Mouse (Mus musculus) spleen, embryonic (tissue): ENCODE data around the gene Diras1.

Experiments used
- CTCF ChIA-PET: fragments of 350-600 bp; sonication (Branson Sonifier 250); formaldehyde crosslinking; loops from one replicate; lab custom pipeline; 2022; lab: Charles Lee

The Diras1 gene

GRCm38 (mm10) chr10:80999362-81000196 is 25.9 kb downstream of the Diras1 start:
- CTCF ChIA-PET = interaction anchor here (0.7 to 1.2 kb wide), 4 partner anchors 35 to 100 kb away, joined by 3 to 6 read pairs (median 4); partner anchors contain the start of gene Lmnb2

DNA sequence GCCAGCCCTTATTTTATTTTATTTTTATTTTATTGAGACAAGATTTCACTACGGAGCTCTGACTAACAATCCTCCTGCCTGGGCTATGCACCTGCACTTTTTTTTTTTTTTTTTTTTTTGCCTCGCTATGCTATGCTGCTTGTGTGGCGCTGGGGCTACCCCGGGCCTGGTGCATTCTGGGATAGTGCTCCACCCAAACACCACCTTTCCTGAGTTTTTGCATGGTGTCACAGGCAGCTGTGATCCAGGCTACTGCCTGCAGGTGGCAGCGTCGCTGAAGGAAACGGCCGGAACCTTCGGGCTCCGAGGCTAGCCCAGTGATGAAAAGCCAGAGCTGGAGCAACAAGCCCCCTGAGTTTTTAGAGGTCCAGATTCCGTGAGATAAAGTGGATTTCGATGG is 26.7 kb downstream of the Diras1 start:
- CTCF ChIA-PET = interaction anchor here (0.6 to 1.2 kb wide), 7 partner anchors 36 to 893 kb away, joined by 3 to 6 read pairs (median 4); partner anchors contain the start of gene Lmnb2

- CTCF ChIA-PET = interaction anchor here (0.6 to 1.2 kb wide), 4 partner anchors 38 to 892 kb away, joined by 3 to 5 read pairs (median 3); no protein-coding TSS in a partner anchor
These were observed 27.4 kb downstream of the Diras1 start for GRCm38 (mm10) chr10:80998021-80998420.

DNA sequence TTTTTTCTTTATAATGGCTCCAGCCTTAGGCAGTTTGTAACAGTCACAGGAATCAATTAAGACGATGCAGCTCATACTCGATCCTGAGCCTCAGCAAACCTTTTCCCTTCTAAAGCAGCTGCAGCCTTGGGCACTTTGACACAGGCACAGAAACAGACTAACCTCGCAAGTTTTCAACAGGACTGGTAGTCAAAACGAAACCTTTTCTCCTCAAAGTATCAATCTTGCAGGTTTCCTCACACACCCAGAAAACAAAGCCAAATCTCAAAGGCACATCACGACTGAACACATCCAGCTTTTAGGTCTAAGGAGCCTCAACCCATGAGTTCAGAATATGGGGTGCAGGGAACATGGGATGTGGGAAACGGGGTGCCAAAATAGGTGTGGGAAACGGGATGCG is 28.1 kb downstream of the Diras1 start:
- CTCF ChIA-PET = interaction anchor here (1.2 kb wide), 1 partner anchor 64 kb away, joined by 3 read pairs; no protein-coding TSS in a partner anchor

- CTCF ChIA-PET = interaction anchor here (1.1 kb wide), 1 partner anchor 71 kb away, joined by 3 read pairs; no protein-coding TSS in a partner anchor
These were observed 29.0 kb downstream of the Diras1 start for GRCm38 (mm10) chr10:80996501-80996900.

DNA sequence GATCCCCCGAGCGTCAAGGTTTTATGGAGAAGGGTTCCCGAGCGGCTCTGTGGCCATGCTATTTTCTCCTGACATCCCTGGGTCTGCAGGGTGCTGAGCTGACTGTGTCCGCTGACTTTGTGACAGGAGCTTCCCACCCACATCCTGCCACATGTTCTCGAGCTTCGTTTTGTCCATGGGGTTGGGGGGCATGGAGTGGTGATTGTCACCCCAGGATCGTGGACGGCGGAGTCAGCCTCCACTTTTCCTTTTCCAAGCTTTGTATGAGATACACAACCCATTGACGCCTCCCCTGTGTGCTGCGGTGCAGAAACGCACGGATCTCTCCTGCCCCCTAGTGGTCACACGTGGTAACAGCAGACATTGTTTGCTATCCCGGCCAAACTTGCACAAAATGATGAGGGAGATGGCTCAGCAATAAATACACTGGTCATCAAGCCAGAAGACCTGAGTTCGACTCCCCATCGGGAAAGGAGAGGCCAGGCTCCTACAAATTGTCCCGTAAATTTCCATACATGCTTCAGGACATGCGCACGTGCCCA is 30.3 kb downstream of the Diras1 start:
- CTCF ChIA-PET = interaction anchor here (0.7 to 3.5 kb wide), 7 partner anchors 12 to 248 kb away, joined by 3 to 25 read pairs (median 3); partner anchors contain the start of gene Gadd45b

GRCm38 (mm10) chr10:80994621-80995020 is 30.8 kb downstream of the Diras1 start:
- CTCF ChIA-PET = interaction anchor here (0.7 to 3.5 kb wide), 7 partner anchors 12 to 247 kb away, joined by 3 to 25 read pairs (median 3); partner anchors contain the start of gene Gadd45b

DNA sequence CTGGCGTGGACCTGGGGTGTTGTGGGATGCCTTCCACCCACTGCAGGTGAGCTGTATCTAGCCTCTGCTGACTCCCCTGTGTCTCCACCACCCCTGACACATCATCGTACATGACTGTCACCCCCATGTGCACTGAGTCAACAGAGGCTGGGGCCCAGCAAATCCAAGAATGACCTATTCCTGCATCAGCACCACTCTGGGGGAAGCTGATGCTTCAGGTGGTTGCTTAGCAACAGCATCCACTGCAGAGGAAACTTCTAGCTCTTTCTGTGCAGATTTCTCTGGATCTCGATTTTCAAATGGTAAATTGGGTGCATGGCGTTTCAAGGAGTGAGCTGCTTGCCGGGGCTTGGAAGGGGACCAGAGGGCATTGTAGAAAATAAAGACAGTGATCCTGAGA is 32.2 kb downstream of the Diras1 start:
- CTCF ChIA-PET = interaction anchor here (0.5 to 3.5 kb wide), 3 partner anchors 21 to 72 kb away, joined by 3 to 25 read pairs (median 3); partner anchors contain the start of gene Gadd45b

DNA sequence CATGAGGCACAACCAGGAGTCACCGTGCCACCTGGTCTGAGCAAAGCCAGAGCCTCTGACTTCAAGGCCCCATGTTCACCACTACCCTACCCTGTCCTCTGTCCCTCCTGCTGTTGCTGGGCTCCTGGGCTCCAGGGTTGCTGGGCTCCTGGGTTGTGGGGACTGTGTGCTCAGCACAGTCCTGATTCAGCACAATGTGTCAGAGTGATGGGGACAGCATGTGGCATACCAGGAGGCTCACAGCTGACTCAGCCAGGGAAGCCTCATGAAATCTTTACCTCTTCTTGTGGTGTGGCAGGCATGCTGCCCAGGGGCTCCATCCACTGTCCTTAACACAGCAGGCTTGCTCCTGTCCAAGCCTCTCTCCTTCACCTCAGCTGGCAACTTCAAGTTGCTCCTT is 33.5 kb downstream of the Diras1 start:
- CTCF ChIA-PET = interaction anchor here (1.5 to 3.9 kb wide), 2 partner anchors 29 to 63 kb away, joined by 6 to 20 read pairs; partner anchors contain the start of gene Gadd45b

GRCm38 (mm10) chr10:80991007-80991406 is 34.5 kb downstream of the Diras1 start:
- CTCF ChIA-PET = interaction anchor here (0.6 to 3.9 kb wide), 6 partner anchors 21 to 617 kb away, joined by 3 to 20 read pairs (median 6); partner anchors contain the start of gene Gadd45b

DNA sequence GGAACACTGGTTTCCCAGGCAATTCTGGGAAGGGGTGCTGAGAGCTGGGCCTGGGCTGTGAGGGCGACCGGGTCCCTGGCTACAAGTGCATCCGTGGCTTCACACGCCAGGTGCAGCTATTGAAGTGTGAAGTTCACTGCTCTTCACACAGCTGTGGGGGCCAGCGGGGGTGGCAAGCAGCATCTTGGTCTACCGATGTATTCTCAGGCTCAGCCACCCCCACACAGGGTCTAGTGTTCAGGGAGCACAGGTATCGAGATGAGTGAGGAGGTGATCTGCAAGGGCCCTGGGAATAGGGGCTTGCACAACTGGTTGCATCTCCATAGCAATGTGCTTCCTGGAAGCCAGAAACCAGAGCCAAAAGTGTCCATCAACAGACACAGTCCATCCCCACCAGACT is 35.1 kb downstream of the Diras1 start:
- CTCF ChIA-PET = interaction anchor here (1.1 to 3.9 kb wide), 6 partner anchors 20 to 111 kb away, joined by 3 to 20 read pairs (median 6); partner anchors contain the start of gene Gadd45b

- CTCF ChIA-PET = interaction anchor here (1.1 to 3.9 kb wide), 3 partner anchors 58 to 110 kb away, joined by 6 to 20 read pairs (median 6); partner anchors contain the start of gene Gadd45b
These were observed 35.6 kb downstream of the Diras1 start for GRCm38 (mm10) chr10:80989854-80990253.

DNA sequence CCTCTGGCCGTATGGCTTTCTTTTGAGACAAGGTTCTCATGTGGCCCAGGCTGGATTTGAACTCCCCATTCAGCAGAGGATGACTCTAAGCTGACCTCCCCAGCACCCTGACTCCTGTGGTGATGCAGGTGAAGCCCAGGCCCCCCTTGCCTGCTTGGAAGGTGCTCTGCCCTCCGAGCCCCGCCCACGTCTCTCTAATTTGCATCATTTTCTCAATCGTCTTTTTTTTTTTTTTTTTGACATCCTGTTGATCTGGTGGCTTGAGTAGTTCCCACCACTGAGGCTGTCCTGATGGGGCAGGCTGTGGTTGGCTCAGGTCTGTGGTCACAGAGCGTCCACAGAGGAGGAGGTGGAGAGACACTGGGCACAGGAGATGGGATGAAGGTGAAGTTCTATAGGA is 36.0 kb downstream of the Diras1 start:
- CTCF ChIA-PET = interaction anchor here (0.6 to 3.9 kb wide), 5 partner anchors 34 to 1171 kb away, joined by 3 to 20 read pairs (median 4); partner anchors contain the start of gene Gadd45b

GRCm38 (mm10) chr10:80987709-80988441 is 37.6 kb downstream of the Diras1 start:
- CTCF ChIA-PET = interaction anchor here (0.7 to 1.3 kb wide), 2 partner anchors 33 to 55 kb away, joined by 3 read pairs; no protein-coding TSS in a partner anchor

- CTCF ChIA-PET = interaction anchor here (1.4 kb wide), 1 partner anchor 57 kb away, joined by 7 read pairs; the partner anchor contains the start of gene Gadd45b
These were observed 38.7 kb downstream of the Diras1 start for GRCm38 (mm10) chr10:80986754-80987153.

DNA sequence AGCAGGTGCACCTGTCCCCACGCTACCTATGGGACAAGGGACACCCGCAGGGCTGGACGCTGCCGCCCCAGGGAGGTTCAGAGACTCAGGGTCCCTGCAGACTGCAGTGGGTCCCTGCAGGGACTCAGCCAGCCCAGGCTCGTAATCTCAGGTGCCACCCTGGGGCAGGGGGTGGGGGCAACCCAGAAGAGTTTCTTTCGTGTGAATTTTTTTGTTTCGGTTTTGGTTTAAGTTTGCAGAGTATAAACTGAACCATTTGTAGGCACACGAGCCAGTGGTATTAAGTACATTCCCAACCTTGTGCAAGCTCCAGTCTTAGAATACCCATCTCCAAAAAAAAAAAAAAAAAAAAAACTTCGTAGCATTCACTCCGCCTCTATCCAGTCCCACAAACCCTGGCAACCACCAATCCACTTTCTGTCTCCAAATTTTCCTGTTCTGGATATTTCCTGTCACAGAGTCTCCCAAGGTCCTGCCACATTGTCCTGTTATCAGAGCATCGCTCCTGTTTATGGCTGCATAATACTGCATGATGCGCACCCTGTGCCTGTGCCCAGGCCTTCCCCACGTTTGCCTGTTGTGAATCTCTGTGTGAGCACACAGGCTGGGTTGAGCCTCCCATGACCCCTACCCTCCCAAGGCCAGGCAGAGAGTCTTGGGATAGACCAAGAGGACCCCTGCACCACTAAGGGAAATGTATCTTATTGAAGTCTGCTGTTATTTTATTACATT is 39.3 kb downstream of the Diras1 start:
- CTCF ChIA-PET = interaction anchor here (1.4 kb wide), 1 partner anchor 57 kb away, joined by 7 read pairs; the partner anchor contains the start of gene Gadd45b

GRCm38 (mm10) chr10:80985241-80985969 is 40.1 kb downstream of the Diras1 start:
- CTCF ChIA-PET = interaction anchor here (0.6 to 1.4 kb wide), 4 partner anchors 25 to 144 kb away, joined by 3 to 16 read pairs (median 5); partner anchors contain the start of gene Gadd45b

GRCm38 (mm10) chr10:80984223-80984622 is 41.2 kb downstream of the Diras1 start:
- CTCF ChIA-PET = no interaction called here

DNA sequence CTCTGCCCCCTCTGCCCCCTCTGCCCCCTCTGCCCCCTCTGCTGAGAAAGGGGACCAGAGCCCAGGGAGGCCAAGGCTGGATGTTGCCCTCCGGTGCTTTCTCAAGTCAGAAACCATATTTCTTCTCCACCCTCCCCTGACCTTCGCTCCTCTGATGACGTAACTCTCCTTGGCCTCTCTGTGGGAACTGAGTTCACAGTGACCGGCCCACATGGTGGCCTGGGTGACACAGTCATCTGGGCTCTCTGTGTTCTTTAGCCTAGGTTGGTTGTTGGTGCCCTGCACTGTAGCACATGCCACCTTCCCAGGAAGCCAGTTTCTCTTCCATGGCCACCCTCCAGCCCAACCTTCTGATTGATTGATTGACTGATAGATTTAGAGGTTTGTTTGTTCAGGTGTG is 43.1 kb downstream of the Diras1 start:
- CTCF ChIA-PET = interaction anchor here (1.3 kb wide), 1 partner anchor 13 kb away, joined by 3 read pairs; no protein-coding TSS in a partner anchor
